Mouse (Mus musculus) WW6 (cell line): ENCODE data around the gene Pfkfb4.

Source experiments
- DNase-seq: peaks from one replicate; pipeline ENCODE4 v3.0.0-alpha.2; 2013; ENCODE audit warnings: low read depth, low spot score

Pfkfb4 gene

GRCm38 (mm10) chr9:108991428-108992084, at the start of gene Pfkfb4:
Gene Pfkfb4 (plus strand): TSS chr9:108991778.
- DNase-seq: peak; percentile 94

- no peak for DNase-seq
Observed at GRCm38 (mm10) chr9:108945111-108945510, 46.5 kb upstream of the Pfkfb4 start.

- DNase-seq: no peak
Observed at GRCm38 (mm10) chr9:108945608-108946007, 46.0 kb upstream of the Pfkfb4 start.

- no peak for DNase-seq
Observed at GRCm38 (mm10) chr9:108949231-108949966, 42.2 kb upstream of the Pfkfb4 start.

- no peak for DNase-seq
Observed at GRCm38 (mm10) chr9:108949967-108950728, 41.4 kb upstream of the Pfkfb4 start.

- no peak for DNase-seq
Observed at GRCm38 (mm10) chr9:108953081-108953636, 38.4 kb upstream of the Pfkfb4 start, which contains the start of gene Col7a1. Gene Col7a1 (plus strand): TSS chr9:108953586.

GRCm38 (mm10) chr9:108955241-108955640, 36.3 kb upstream of the Pfkfb4 start:
- DNase-seq: no peak

- no peak for DNase-seq
Observed at GRCm38 (mm10) chr9:108955846-108956245, 35.7 kb upstream of the Pfkfb4 start.

- DNase-seq: no peak
Observed at GRCm38 (mm10) chr9:108963577-108963976, 28.0 kb upstream of the Pfkfb4 start.

GRCm38 (mm10) chr9:108964338-108964737, 27.2 kb upstream of the Pfkfb4 start:
- no peak for DNase-seq

- DNase-seq: no peak
Observed at GRCm38 (mm10) chr9:108970623-108971022, 21.0 kb upstream of the Pfkfb4 start.

- DNase-seq: no peak
Observed at GRCm38 (mm10) chr9:108976483-108976882, 15.1 kb upstream of the Pfkfb4 start.

GRCm38 (mm10) chr9:108977966-108978365, 13.6 kb upstream of the Pfkfb4 start:
- DNase-seq: no peak

GRCm38 (mm10) chr9:108982498-108982897, 9.1 kb upstream of the Pfkfb4 start:
- no peak for DNase-seq

- DNase-seq: no peak
Observed at GRCm38 (mm10) chr9:108983209-108983608, 8.4 kb upstream of the Pfkfb4 start.

GRCm38 (mm10) chr9:108985710-108986109, 5.9 kb upstream of the Pfkfb4 start, which contains the start of gene Ucn2:
Gene Ucn2 (plus strand): TSS chr9:108986010.
- no peak for DNase-seq

- DNase-seq: no peak
Observed at GRCm38 (mm10) chr9:108987704-108988350, 3.8 kb upstream of the Pfkfb4 start.

- no peak for DNase-seq
Observed at GRCm38 (mm10) chr9:108989802-108990461, 1.6 kb upstream of the Pfkfb4 start.

- no peak for DNase-seq
Observed at GRCm38 (mm10) chr9:108990462-108990820, 1.1 kb upstream of the Pfkfb4 start.

- no peak for DNase-seq
Observed at GRCm38 (mm10) chr9:108992085-108992469, 499 bp downstream of the Pfkfb4 start.
